Mouse (Mus musculus) neutrophil, adult 5-6 weeks (primary cell): ENCODE measurements around the gene Ttc16. TPM values are rescaled to one million over a fixed set of nuclear protein-coding genes. Genes with fewer than 3 reads are reported as not detected.

ENCODE experiments used
- ATAC-seq: fragments of 151-379, 151-347 bp; 2 replicates; pipeline ENCODE4 v1.8.0; 2017; ENCODE audit warnings: mild to moderate bottlenecking, moderate TSS enrichment; ENCODE audit not compliant: insufficient number of reproducible peaks, poor library complexity, low FRiP score, severe bottlenecking; ENCODE audit errors: extremely low read depth
- total RNA-seq: library from RNA; stranded (forward); fragments of 200-1000 nt; gene quantifications from 2 replicates; pipeline ENCODE4 v1.2.3, GENCODE M21; 2017

Ttc16 gene
- total RNA-seq, 1 experiment from 2014 or later = 0.47 TPM

DNA sequence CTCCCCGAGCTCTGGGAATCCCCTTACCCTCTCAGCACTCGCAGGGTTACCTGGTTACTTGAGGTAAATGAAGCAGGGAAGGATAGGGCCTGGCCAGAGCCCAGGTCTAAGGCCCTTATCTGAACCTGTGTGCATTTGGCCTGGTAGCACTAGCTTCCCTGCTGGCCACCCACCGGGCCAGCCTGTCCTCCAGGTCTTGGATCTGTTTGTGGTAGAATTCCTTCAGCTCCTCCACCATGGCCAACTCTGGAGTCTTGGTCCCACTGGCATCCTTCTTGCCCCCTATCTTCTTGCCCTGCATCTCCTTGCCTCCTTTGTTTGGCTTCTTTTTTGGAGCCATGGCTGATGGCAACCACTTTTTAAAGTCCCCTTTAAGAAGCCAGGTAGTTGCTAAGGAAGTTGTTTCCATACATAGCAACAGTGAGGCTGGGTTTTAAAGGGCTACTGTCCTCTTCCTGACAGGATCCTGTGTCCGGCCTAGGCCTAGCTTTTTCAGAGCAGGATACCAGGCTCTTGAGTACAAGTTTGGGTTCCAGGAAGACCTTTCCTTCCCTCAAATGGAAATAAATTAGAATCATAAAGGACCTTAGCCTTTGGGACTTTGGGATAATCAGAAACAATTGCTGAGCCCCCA lies 8.7 kb upstream of the Ttc16 start, which contains the start of gene Cfap157:
TSS of gene Cfap157 (minus strand) at position 381 of the 634 bp plus-strand sequence.
- no peak for ATAC-seq

GRCm38 (mm10) chr2:32781710-32782109 lies 6.3 kb upstream of the Ttc16 start:
- ATAC-seq = no peak

- ATAC-seq = no peak
These were observed 4.3 kb upstream of the Ttc16 start for GRCm38 (mm10) chr2:32779714-32780113.

GRCm38 (mm10) chr2:32779131-32779530 lies 3.7 kb upstream of the Ttc16 start:
- 0 out of 2 replicates have a peak, but pooled peaks have one; percentile 7 for ATAC-seq

GRCm38 (mm10) chr2:32778081-32778480 lies 2.6 kb upstream of the Ttc16 start:
- no peak for ATAC-seq

- no peak for ATAC-seq
These were observed 759 bp upstream of the Ttc16 start for GRCm38 (mm10) chr2:32776192-32776591.

- no peak for ATAC-seq
These were observed 2.7 kb downstream of the Ttc16 start for GRCm38 (mm10) chr2:32772626-32773279.

DNA sequence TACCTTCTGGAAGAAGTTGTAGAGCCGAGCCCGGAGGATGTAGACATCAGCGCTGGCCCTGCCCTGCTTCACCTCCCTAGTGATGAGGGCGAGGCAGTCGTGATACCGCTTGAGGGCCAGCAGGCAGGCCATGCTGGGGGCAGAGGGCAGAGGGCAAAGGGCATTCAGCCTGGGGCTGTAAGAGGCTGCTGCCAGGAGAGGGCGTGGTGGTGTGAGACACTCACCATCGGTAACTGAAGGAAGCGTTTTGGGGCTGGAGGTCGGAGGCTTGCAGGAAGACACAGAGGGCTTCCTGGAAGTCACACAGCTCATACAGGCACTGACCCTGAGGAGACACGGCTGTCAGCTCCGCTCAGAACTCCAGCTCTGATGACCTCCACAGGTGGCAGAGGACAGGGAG lies 3.5 kb downstream of the Ttc16 start:
- ATAC-seq = no peak

GRCm38 (mm10) chr2:32769327-32770085 lies 5.9 kb downstream of the Ttc16 start:
- ATAC-seq = no peak

GRCm38 (mm10) chr2:32768661-32769285 lies 6.7 kb downstream of the Ttc16 start:
- no peak for ATAC-seq

GRCm38 (mm10) chr2:32767241-32767640 lies 8.2 kb downstream of the Ttc16 start:
- ATAC-seq = no peak

GRCm38 (mm10) chr2:32763353-32763752 lies 12.1 kb downstream of the Ttc16 start:
- ATAC-seq = no peak

- ATAC-seq = no peak
These were observed 13.6 kb downstream of the Ttc16 start for GRCm38 (mm10) chr2:32761859-32762258.

GRCm38 (mm10) chr2:32761361-32761760 lies 14.1 kb downstream of the Ttc16 start:
- no peak for ATAC-seq

DNA sequence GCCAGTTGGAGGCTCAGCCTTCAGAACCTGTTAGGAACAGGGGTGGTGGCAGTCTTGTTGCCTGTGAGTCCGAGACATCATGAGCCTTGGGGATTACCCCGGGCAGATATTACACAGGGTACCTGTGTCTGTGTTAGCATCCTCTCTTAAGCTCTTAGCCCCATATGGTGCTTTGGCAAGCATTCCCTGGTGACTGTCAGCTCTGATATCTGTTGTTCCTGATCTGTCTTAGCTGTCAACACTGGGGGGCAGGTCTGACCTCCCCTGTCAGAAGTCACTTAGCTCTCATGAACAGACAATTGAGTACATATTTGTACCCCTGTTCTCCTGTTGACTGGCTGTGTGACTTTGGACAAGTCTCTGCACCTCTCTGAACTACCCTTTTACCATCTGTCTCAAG lies 16.4 kb downstream of the Ttc16 start:
- no peak for ATAC-seq

DNA sequence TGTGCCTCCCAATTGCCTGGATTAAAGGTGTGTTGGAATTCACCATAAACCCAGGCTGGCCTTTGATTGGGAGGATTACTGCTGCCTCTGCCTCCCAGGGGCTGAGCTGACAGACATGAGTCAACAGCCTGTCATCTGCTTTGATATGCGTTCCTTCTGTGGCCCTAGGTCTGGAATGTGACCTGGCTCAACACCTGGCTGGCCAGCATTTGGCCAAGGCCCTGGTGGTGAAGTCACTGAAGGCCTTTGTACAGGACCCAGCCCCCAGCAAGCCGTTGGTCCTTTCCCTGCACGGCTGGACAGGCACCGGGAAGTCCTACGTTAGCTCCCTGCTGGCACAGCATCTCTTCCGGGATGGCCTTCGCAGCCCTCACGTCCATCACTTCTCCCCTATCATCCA lies 16.9 kb downstream of the Ttc16 start:
- no peak for ATAC-seq

GRCm38 (mm10) chr2:32757056-32757845 lies 18.2 kb downstream of the Ttc16 start, which contains the start of gene Tor2a:
TSS of gene Tor2a (plus strand) at chr2:32757234.
- ATAC-seq = peak; percentile 96

DNA sequence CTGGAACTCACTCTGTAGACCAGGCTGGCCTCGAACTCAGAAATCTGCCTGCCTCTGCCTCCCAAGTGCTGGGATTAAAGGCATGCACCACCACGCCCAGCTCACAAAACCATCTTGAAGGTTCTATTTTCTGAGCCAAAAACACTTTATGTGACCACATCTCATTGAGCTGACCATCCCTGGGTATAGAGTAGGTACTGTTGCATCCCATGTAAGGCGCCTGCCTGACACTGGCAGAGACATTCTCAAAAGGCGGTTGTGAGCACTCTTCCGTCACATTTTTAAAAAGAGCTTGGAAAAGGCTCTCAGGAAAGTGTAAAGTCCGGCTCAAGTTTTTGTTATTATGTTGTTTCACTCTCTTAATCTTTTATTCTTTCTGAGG lies 18.8 kb downstream of the Ttc16 start:
- no peak for ATAC-seq

- ATAC-seq = no peak
These were observed 23.3 kb downstream of the Ttc16 start for GRCm38 (mm10) chr2:32752181-32752580.
